Mouse (Mus musculus): ENCODE measurements at regions not wholly inside any gene's neighbourhood (a gene's known extent, or its start where the extent isn't known, plus 50 kb on each side); places are given as distances from the start of the nearest gene placed in this dataset.

DNA sequence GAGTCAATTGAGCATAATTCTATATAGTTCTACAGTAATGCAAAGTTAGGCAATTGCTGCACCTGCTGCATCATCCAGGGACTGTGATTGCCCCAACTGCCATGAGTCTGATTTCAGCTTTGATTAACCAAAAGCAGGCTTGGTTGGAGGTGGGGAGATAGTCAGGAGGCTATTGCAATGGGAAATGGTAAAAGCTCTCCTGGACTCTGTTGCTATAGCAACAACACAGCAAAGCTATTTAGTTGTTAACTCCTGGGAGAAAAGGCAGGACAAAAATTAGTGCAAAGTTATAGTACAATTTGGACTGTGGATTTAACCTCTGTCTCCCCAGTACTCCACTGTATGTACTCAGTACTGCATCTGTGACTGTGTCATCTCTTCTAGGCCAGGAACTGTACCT lies 51.7 kb upstream of the Rasgrf1 start:
- DNase-seq (ENCODE audit: extremely low spot score in 1 of 2, low spot score in 1 of 2), result no peak

DNA sequence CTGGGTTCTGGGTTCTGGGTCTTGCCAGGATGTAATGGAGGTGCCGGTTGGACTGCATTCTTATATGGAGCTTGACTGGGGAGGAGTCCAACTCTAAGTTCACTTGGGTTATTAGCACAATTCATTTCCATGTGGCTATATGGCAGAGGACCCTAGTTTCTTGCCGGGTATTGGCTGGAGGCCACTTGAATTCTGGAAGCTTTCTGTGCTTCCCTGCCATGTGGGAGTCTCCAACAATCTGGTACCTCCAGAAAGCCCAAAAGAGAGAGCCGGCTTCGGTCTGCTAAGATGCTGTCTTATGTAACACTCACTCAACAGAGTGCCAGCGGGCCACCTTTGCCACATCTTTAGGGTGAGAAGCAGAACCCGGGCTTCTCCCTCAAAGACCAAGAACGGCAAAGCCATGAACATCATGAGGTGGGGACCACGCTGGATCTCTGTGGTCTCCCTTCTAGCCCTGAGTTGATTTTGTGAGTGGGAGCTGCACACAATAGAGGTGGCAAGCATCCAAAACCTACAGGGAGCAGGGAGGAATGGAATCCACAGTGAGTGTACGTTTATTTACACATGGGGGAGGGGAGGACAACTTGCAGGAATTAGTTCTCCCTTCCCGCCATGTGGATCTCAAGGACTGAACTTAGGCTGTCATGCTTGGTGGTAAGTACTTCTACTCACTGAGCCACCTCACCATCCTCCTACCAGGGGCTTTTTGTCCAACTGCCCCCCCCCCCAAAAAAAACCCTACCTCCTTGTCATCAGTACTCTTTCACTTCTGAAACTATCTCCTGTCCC lies 59.0 kb upstream of the Rasgrf1 start:
- peak; percentile 63 to 69 for DNase-seq (ENCODE audit: extremely low spot score in 1 of 2, low spot score in 1 of 2)

DNA sequence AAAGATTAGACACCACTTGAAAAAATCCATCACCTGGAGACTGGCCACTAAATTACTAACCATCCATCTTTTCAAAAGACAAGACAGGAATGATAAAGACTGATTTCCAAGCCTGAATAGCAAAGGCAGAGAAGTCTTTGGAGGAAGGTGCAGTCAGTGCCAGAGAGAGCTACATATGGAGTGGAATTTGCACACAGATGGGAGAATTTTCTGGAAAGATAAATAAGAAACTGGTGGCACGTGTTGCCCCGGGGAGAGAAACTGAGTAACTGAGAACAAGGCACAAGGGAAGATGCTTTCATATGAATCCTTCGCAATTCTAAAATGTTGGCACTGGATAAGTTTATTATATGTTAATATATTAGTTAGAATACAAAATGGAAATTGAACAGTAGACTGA lies 59.8 kb upstream of the Rasgrf1 start:
- peak in 1 of 2 experiments; percentile 55 for DNase-seq (ENCODE audit: extremely low spot score in 1 of 2, low spot score in 1 of 2)

- no peak for DNase-seq (ENCODE audit: extremely low spot score in 1 of 2, low spot score in 1 of 2)
These were observed 61.1 kb upstream of the Rasgrf1 start for GRCm38 (mm10) chr9:89848571-89848970.

- DNase-seq (ENCODE audit: extremely low spot score in 1 of 2, low spot score in 1 of 2), result no peak
These were observed 62.7 kb upstream of the Rasgrf1 start for GRCm38 (mm10) chr9:89846973-89847372.

GRCm38 (mm10) chr9:89842776-89843089 lies 67.0 kb upstream of the Rasgrf1 start:
- no peak for DNase-seq (ENCODE audit: extremely low spot score in 1 of 2, low spot score in 1 of 2)

- peak; percentile 63 to 79 for DNase-seq (ENCODE audit: extremely low spot score in 1 of 2, low spot score in 1 of 2)
These were observed 67.6 kb upstream of the Rasgrf1 start for GRCm38 (mm10) chr9:89841866-89842775.

DNA sequence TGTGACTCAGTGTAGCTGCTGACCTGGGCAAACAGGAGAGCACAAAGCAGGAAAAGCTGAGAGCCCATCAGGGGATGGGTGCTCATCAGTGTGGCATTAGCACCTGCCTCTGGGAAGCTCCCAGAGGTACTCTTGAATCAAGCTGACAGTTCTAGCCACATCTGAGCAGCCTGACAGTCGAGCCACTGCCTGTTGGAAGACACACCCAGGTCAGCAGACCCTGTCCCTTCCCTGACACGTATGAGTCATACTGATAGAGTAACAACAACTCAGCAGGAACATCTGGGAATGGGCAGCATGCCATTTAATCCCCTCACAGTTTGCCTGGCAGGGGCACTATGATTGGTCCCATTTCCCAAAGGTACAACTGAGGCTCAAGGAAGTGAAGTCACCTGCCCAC lies 68.3 kb upstream of the Rasgrf1 start:
- no peak for DNase-seq (ENCODE audit: extremely low spot score in 1 of 2, low spot score in 1 of 2)

GRCm38 (mm10) chr9:89836454-89837245 lies 73.1 kb upstream of the Rasgrf1 start:
- no peak for DNase-seq (ENCODE audit: extremely low spot score in 1 of 2, low spot score in 1 of 2)

- no peak for DNase-seq (ENCODE audit: extremely low spot score in 1 of 2, low spot score in 1 of 2)
These were observed 76.1 kb upstream of the Rasgrf1 start for GRCm38 (mm10) chr9:89833596-89833995.

DNA sequence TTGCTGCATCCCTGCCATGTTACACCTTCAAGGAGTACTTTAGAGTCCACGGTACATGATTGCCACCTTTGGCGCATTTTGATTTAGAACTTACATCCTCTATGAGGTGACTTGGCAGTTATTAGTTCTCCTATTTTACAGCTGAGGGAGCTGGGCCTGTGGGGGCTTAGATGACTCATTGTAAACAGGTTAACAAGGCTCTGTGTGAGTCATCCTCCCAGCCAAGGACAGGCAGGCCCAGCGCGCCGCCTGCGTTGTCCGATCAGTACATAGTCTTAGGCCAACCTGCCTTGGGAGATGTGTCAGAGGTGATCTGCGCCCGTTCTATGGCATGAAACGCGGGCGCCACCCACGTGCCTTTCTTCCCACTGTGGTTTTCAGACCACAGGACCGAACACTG lies 77.9 kb upstream of the Rasgrf1 start:
- no peak for DNase-seq (ENCODE audit: extremely low spot score in 1 of 2, low spot score in 1 of 2)

- no peak for DNase-seq (ENCODE audit: extremely low spot score in 1 of 2, low spot score in 1 of 2)
These were observed 81.6 kb upstream of the Rasgrf1 start for GRCm38 (mm10) chr9:89828156-89828555.

DNA sequence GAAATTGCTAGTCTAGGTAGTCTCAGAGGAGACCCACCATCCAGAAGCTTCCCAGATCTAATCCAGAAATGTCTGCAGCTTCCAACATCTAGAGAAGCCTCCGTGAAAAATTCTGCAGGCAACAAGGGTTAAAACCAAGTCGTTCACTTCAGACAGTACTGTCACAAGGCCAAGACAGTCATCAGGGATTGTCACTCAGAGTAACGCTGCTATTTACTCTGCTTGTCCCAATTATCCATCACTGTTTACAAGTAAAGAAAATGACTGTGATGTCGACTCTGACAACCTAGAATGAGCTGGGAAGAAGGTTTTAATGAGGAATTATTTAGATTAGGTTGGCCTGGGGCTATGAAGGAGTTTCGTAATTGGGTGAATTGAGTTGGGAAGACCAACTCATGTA lies 82.1 kb upstream of the Rasgrf1 start:
- DNase-seq (ENCODE audit: extremely low spot score in 1 of 2, low spot score in 1 of 2), result no peak

DNA sequence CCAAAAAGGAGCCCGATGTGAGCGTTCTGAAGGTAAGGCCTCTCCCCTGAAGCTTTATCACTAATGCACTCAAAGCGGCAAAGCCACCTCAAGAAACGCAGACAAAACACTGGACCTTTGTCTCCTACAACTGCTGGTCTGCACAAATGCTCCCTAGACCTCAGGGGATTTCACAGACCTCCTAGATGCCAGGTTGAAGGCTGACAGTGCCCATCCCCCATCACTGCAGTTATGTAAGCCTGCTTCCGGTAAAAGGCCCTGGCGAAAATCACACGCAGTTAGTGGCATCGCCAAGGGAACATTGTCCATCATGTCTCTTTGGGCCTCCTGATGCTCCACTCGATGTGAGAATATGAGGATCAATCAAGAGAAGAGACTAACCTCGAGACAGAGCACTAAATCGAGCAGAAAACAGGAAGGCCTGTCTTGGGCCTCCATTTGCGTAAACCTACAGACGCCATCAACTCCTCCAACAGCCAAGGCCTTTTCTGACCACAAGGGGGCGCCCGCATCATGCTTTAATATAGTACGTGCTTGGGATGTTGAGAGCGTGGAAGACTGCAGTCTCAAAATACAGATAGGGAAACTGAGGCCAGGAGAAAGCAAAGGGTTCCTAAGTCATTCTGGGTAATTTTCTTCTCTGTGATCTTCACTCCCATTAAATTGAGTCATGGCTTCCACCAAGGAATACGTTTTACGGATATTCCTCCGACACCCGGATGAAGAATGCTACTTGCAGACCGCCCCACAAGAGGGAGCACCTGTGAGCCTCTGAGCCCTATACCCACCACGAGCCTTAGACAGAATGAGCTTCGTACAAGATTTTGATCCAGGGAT lies 82.8 kb upstream of the Rasgrf1 start:
- peak; percentile 85 to 97 for DNase-seq (ENCODE audit: extremely low spot score in 1 of 2, low spot score in 1 of 2)

- DNase-seq (ENCODE audit: extremely low spot score in 1 of 2, low spot score in 1 of 2), result no peak
These were observed 83.6 kb upstream of the Ankrd34c start for GRCm38 (mm10) chr9:89821853-89822243.

DNA sequence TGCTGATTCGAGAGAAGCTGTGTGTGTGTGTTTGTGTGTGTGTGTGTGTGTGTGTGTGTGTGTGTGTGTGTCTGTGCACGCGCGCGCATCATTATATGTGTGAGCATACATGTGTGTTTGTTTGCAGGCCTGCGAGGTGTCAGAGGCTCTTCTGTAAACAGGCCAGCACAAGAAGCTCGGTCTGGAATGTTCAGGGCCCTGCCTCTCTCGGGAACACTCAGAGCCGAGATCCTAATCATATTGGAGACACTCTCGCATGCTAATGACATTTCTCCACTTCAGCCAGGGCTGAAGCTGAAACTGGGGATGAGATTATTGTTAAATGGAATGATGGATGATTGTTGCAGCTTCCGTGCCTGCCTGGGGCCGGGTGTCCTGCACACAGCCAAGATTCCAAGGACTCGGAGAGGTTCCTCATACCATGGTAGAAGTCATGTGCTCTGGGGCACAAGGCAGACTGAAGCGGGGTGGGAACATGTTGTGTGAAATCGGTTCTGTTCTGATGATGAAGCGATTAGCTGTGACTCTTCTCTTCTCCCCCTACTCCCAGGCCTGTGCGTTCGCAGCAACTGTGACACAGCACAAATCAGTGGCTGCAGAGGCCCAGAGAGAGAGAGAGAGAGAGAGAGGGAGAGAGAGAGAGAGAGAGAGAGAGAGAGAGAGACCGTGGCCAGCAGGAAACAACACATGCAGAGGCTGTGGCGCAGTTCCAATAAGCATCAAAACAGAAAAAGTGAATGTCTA lies 83.0 kb upstream of the Ankrd34c start:
- no peak for DNase-seq (ENCODE audit: extremely low spot score in 1 of 2, low spot score in 1 of 2)

DNA sequence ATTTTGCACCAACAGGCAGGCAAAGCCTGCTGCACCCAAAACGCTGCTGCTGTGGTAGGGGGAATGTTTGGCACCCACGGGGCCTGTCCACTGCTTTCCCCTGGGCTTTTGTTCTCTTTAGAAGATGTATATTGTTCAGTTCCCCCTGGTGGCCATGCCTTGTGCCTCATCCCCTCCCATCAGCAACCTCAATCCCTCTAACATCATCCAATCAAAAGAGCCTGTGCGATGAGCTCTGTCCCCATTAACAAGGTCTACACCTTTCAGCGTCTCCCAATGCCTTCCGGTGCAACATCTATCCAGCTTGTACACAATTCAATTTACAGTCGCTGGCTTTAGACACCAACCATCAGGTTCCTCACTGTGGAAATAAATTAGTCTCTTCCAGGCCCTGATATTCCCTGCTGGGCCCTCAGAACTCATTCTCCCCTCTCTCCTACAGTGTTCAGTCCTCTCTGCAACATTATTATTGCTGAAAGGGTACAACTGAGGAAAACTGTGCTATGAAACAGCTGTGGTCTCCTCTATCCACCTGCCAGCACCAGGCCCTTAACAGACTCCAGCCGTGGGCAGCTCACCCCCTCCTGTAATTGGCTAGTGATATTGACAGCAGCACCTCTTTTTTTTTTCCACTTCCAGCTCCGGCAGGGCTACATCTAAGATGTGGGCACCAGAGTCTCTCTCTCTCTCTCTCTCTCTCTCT lies 75.5 kb upstream of the Ankrd34c start:
- DNase-seq (ENCODE audit: extremely low spot score in 1 of 2, low spot score in 1 of 2), result no peak

GRCm38 (mm10) chr9:89807381-89807780 lies 69.1 kb upstream of the Ankrd34c start:
- DNase-seq (ENCODE audit: extremely low spot score in 1 of 2, low spot score in 1 of 2), result no peak

DNA sequence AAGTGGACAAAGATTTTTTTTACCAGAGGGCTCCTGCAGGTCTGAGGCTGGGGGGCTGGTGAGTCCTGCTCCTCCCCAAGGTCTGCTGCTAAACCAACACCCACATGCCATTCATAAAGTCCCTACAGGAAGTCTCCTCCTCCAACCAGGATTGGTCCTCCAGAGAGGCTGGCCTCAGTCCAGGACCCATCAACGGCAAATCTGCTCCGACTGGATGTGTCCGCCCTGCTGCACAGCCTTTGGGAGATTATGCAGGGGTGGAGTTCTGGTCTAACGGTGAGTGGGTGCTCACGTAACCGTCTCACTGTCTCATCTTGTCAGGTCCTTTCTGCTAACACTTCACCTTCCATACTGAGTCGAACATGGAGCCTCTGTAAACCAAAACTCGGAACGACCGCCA lies 64.4 kb upstream of the Ankrd34c start:
- no peak for DNase-seq (ENCODE audit: extremely low spot score in 1 of 2, low spot score in 1 of 2)

Measured in frontal cortex, adult 2 months (tissue).